Mouse (Mus musculus): Measurements from ENCODE around the gene A26c2.

The A26c2 gene

GRCm38 (mm10) chr7:62823573-62823972 lies at the start of gene A26c2:
Gene A26c2 (minus strand): TSS chr7:62823673.
- no peak for DNase-seq (ENCODE audit: low spot score)

GRCm38 (mm10) chr7:62851471-62851870 lies 28.0 kb upstream of the A26c2 start:
- DNase-seq (ENCODE audit: low spot score): no peak
